Mouse (Mus musculus) telencephalon, adult 2 months (tissue): ENCODE data around the gene Gab2.

Experiments
- DNase-seq: peaks from one replicate; pipeline ENCODE4 v3.0.0-alpha.2; 2011; ENCODE audit warnings: low read depth, low spot score

The Gab2 gene

GRCm38 (mm10) chr7:97248136-97248535 lies 166.8 kb downstream of the Gab2 start:
- DNase-seq = no peak

- DNase-seq = no peak
Observed at GRCm38 (mm10) chr7:97251638-97252037, 170.3 kb downstream of the Gab2 start.

GRCm38 (mm10) chr7:97262541-97262940 lies 181.2 kb downstream of the Gab2 start:
- DNase-seq = no peak

GRCm38 (mm10) chr7:97270367-97270766 lies 189.0 kb downstream of the Gab2 start:
- DNase-seq = no peak

GRCm38 (mm10) chr7:97271068-97271467 lies 189.7 kb downstream of the Gab2 start:
- DNase-seq = no peak

GRCm38 (mm10) chr7:97296986-97297385 lies 215.6 kb downstream of the Gab2 start:
- DNase-seq = no peak

GRCm38 (mm10) chr7:97297466-97297865 lies 216.1 kb downstream of the Gab2 start:
- DNase-seq = peak; percentile 31

GRCm38 (mm10) chr7:97298279-97298678 lies 216.9 kb downstream of the Gab2 start:
- DNase-seq = no peak

GRCm38 (mm10) chr7:97298943-97299342 lies 217.6 kb downstream of the Gab2 start:
- no peak for DNase-seq

- DNase-seq = no peak
Observed at GRCm38 (mm10) chr7:97300914-97301313, 219.5 kb downstream of the Gab2 start.

GRCm38 (mm10) chr7:97301321-97301720 lies 219.9 kb downstream of the Gab2 start:
- DNase-seq = no peak

- no peak for DNase-seq
Observed at GRCm38 (mm10) chr7:97302261-97302660, 220.9 kb downstream of the Gab2 start.

GRCm38 (mm10) chr7:97302876-97303275 lies 221.5 kb downstream of the Gab2 start:
- DNase-seq = no peak

GRCm38 (mm10) chr7:97303614-97304013 lies 222.2 kb downstream of the Gab2 start:
- DNase-seq = no peak

GRCm38 (mm10) chr7:97304471-97304870 lies 223.1 kb downstream of the Gab2 start:
- DNase-seq = no peak

- no peak for DNase-seq
Observed at GRCm38 (mm10) chr7:97305206-97305605, 223.8 kb downstream of the Gab2 start.

GRCm38 (mm10) chr7:97306813-97307212 lies 225.4 kb downstream of the Gab2 start:
- DNase-seq = no peak

GRCm38 (mm10) chr7:97307546-97307945 lies 226.2 kb downstream of the Gab2 start:
- DNase-seq = no peak

- DNase-seq = no peak
Observed at GRCm38 (mm10) chr7:97309461-97310340, 228.3 kb downstream of the Gab2 start.

GRCm38 (mm10) chr7:97310341-97310635 lies 228.9 kb downstream of the Gab2 start:
- no peak for DNase-seq

GRCm38 (mm10) chr7:97311620-97312019 lies 230.2 kb downstream of the Gab2 start:
- no peak for DNase-seq

- DNase-seq = no peak
Observed at GRCm38 (mm10) chr7:97312196-97312595, 230.8 kb downstream of the Gab2 start.

- no peak for DNase-seq
Observed at GRCm38 (mm10) chr7:97312856-97313255, 231.5 kb downstream of the Gab2 start.
